Mouse (Mus musculus) small intestine, adult 2 months (tissue): Measurements from ENCODE around the gene Paqr4.

Experiments used
- CTCF ChIP-seq: fragments of 200-500 bp; IDR thresholded peaks from 2 replicates; pipeline ENCODE4 v1.5.1; 2012; ENCODE audit warnings: low read depth, mild to moderate bottlenecking, control low read depth, inconsistent platforms, low read length, moderate library complexity, mixed read lengths; ENCODE audit not compliant: insufficient replicate concordance, insufficient read length; ENCODE audit errors: extremely low read depth
- POLR2A ChIP-seq: fragments of 200-500 bp; IDR thresholded peaks from 2 replicates; pipeline ENCODE4 v1.6.1; 2012; ENCODE audit warnings: low read depth, mild to moderate bottlenecking, control low read depth, inconsistent platforms, low read length, moderate library complexity

GRCm38 (mm10) chr17:23739202-23740135 lies 1.2 kb downstream of the Paqr4 start:
- TF ChIP-seq CTCF = no peak
- no peak for TF ChIP-seq POLR2A
